24 mouse cellular contexts compared by ENCODE assay signal in genomic region chr15:98747296-98747695, GRCm38 (mm10). TPM values are rescaled to one million over a fixed set of nuclear protein-coding genes. Genes with fewer than 3 reads are reported as not detected.
DNase-seq lines count a peak whose midpoint lies in the region; ATAC-seq and TF ChIP-seq lines count a peak whose summit lies in the region.
"Had no signal": no experiment of that assay in that cellular context is flagged by ENCODE, and none has a peak within 500 bp of the region (broad histone marks: within the 10 kb centered on the region; RNA-seq: fewer than 3 reads in every experiment).

No protein-coding gene starts in this region.

- H3K36me3 ChIP-seq in heart, embryonic 13.5 days, result peaks cover 30% of the 10 kb centered on the region
- peaks cover 9% of the 10 kb centered on the region for H3K36me3 ChIP-seq in myocyte (ENCODE audit: control insufficient read depth, insufficient read depth)

- 0 out of 2 replicates have a peak overlapping the region, but pooled peaks have one; percentile 10 for H3K9ac ChIP-seq in heart, embryonic 13.5 days
- H3K9ac ChIP-seq: forebrain, embryonic 13.5 days; forebrain, postnatal 0 days; heart, embryonic 12.5 days had no signal

- H3K4me3 ChIP-seq in heart, embryonic 13.5 days, result no peak overlapping the region
- no peak overlapping the region for H3K4me3 ChIP-seq in layer of hippocampus, adult 2 months
- H3K4me3 ChIP-seq in myocyte, result no peak overlapping the region
- H3K4me3 ChIP-seq: embryonic facial prominence, embryonic 10.5 days; forebrain, embryonic 13.5 days; gastrocnemius, adult 2 months; heart, embryonic 12.5 days had no signal

- no peaks in the 10 kb centered on the region for H3K9me3 ChIP-seq in heart, embryonic 13.5 days
- H3K9me3 ChIP-seq: embryonic facial prominence, embryonic 10.5 days; forebrain, embryonic 13.5 days; G1E; heart, embryonic 12.5 days had no signal

- no peak for TF ChIP-seq CTCF in layer of hippocampus, adult 2 months (conservative IDR thresholded peaks at IDR 0.05)

- ATAC-seq in heart, embryonic 13.5 days (ENCODE audit: extremely low read depth, insufficient number of reproducible peaks, low FRiP score, low TSS enrichment), result no peak
- no peak for ATAC-seq in frontal cortex, adult (ENCODE audit: low TSS enrichment)
- ATAC-seq: CD4-positive, CD25-positive, alpha-beta regulatory T cell, adult 4 months; forebrain, embryonic 13.5 days; forebrain, postnatal 0 days had no signal

- no peaks in the 10 kb centered on the region for H3K27me3 ChIP-seq in heart, embryonic 13.5 days (replicated peaks)
- no peaks in the 10 kb centered on the region for H3K27me3 ChIP-seq in myocyte (ENCODE audit: control insufficient read depth, insufficient read depth, insufficient read length)
- H3K27me3 ChIP-seq: forebrain, embryonic 13.5 days; heart, embryonic 12.5 days had no signal

- peaks cover 33% of the 10 kb centered on the region for H3K4me1 ChIP-seq in heart, embryonic 13.5 days
- H3K4me1 ChIP-seq: embryonic facial prominence, embryonic 10.5 days; forebrain, embryonic 13.5 days had no signal

- peaks cover 89% of the 10 kb centered on the region for H3K79me2 ChIP-seq in myocyte (ENCODE audit: control insufficient read depth, insufficient read depth)

- no peak for TF ChIP-seq POLR2A in myocyte (IDR thresholded peaks at IDR 0.05; ENCODE audit: insufficient read length, low read depth)

- DNase-seq in heart, postnatal 4 days, result no peak
- DNase-seq in layer of hippocampus, adult 2 months (ENCODE audit: low spot score in 2 of 2), result no peak
- no peak for DNase-seq in layer of hippocampus, postnatal 25 days (ENCODE audit: extremely low spot score in 1 of 2, low spot score in 1 of 2)
- no peak for DNase-seq in spleen, adult 18-20 months
- DNase-seq: adrenal gland, adult 8-10 months; B cell, adult 2 months; cerebellum, adult 2 months; cerebellum, postnatal 10 days; forebrain, postnatal 0 days; gastrocnemius, adult 2 months; gastrocnemius, postnatal 25 days; heart, postnatal 36 days had no signal

- 78% methylated on average over 6 of the region's 6 CpGs for WGBS in heart, embryonic 13.5 days

- H3ac ChIP-seq in myocyte (ENCODE audit: control insufficient read depth, insufficient read length), result no peak overlapping the region

- no peak overlapping the region for H3K4me2 ChIP-seq in heart, embryonic 13.5 days
- H3K4me2 ChIP-seq in myocyte (ENCODE audit: low read depth), result peak overlapping the region; percentile 7
- H3K4me2 ChIP-seq: forebrain, embryonic 13.5 days; heart, embryonic 12.5 days had no signal

- no peak overlapping the region for H3K27ac ChIP-seq in heart, embryonic 13.5 days (replicated peaks)
- H3K27ac ChIP-seq in layer of hippocampus, adult 2 months, result 0 out of 2 replicates have a peak overlapping the region, but pooled peaks have one; percentile 18
- H3K27ac ChIP-seq: embryonic facial prominence, embryonic 10.5 days; forebrain, embryonic 13.5 days; gastrocnemius, adult 2 months had no signal

TF ChIP-seq in myocyte, 11 proteins besides CTCF, POLR2A, EP300 and RAD21:
- no peak for TF ChIP-seq E2F4 (IDR thresholded peaks at IDR 0.05; ENCODE audit: insufficient read depth)
- no peak for TF ChIP-seq POLR2AphosphoS2 (IDR thresholded peaks at IDR 0.05; ENCODE audit: insufficient read length, low read depth)
- TF ChIP-seq TCF3 (IDR thresholded peaks at IDR 0.05; ENCODE audit: insufficient read length, low read depth), result no peak
- no peak for TF ChIP-seq CEBPB (IDR thresholded peaks at IDR 0.05; ENCODE audit: insufficient read depth, poor library complexity, severe bottlenecking)
- TF ChIP-seq MYOD1 (IDR thresholded peaks at IDR 0.05; ENCODE audit: control insufficient read depth in 1 of 3, insufficient read length in 2 of 3, low read depth in 2 of 3), result no peak
- TF ChIP-seq REST (IDR thresholded peaks at IDR 0.05; ENCODE audit: insufficient read depth, insufficient read length), result no peak
- TF ChIP-seq USF1 (IDR thresholded peaks at IDR 0.05; ENCODE audit: low read depth), result no peak
- no peak for TF ChIP-seq MAX (IDR thresholded peaks at IDR 0.05; ENCODE audit: low read depth)
- no peak for TF ChIP-seq TCF12 (IDR thresholded peaks at IDR 0.05; ENCODE audit: insufficient read depth, poor library complexity, severe bottlenecking)
- TF ChIP-seq SRF (IDR thresholded peaks at IDR 0.05; ENCODE audit: control insufficient read depth, insufficient read length, low read depth), result no peak
- TF ChIP-seq MYOG (IDR thresholded peaks at IDR 0.05; ENCODE audit: control insufficient read depth in 1 of 3, insufficient read depth in 1 of 3, insufficient read length in 2 of 3, low read depth in 2 of 3), result no peak
TF ChIP-seq in myocyte: peak in this region for 0.

RNA-seq across cellular contexts. Expression of gene Arf3, which starts 15.7 kb away (rescaled TPM):
- polyA plus RNA-seq in heart, embryonic 13.5 days (2015; fragmentation: Nextera tagmentation; extraction: Ambion mirVana), result 31.2 and 32.5 TPM in 2 replicates
- total RNA-seq in heart, postnatal 4 days (2021), result 10 to 100 TPM; 40.9 to 43.7 TPM
- 100 to 1,000 TPM; 820 to 852 TPM for total RNA-seq in layer of hippocampus, adult 2 months (2021)
- 100 to 1,000 TPM; 759 to 832 TPM for total RNA-seq in layer of hippocampus, postnatal 25 days (2021)
- polyA plus RNA-seq in myocyte (2012; fragmentation: generic; extraction: Trizol), result 72.0 TPM

RNA-seq across cellular contexts. Expression of gene Fkbp11, which starts 19.3 kb away (rescaled TPM):
- 19.8 and 24.5 TPM in 2 replicates for polyA plus RNA-seq in heart, embryonic 13.5 days (2015; fragmentation: Nextera tagmentation; extraction: Ambion mirVana)
- total RNA-seq in heart, postnatal 4 days (2021), result 10 to 100 TPM; 11.0 to 12.8 TPM
- 1 to 10 TPM in 1 of 2 experiments, under 1 TPM in 1; 0.66 to 1.3 TPM for total RNA-seq in layer of hippocampus, adult 2 months (2021)
- 1 to 10 TPM; 1.0 to 1.5 TPM for total RNA-seq in layer of hippocampus, postnatal 25 days (2021)
- polyA plus RNA-seq in myocyte (2012; fragmentation: generic; extraction: Trizol), result 52.9 TPM

RNA-seq across cellular contexts. Expression of gene Wnt10b, which starts 30.7 kb away (rescaled TPM):
- 0.07 TPM in 1 of 2 replicates, not detected in the other for polyA plus RNA-seq in heart, embryonic 13.5 days (2015; fragmentation: Nextera tagmentation; extraction: Ambion mirVana)
- total RNA-seq in heart, postnatal 4 days (2021), result under 1 TPM; 0.36 to 0.50 TPM
- under 1 TPM; 0.15 to 0.38 TPM for total RNA-seq in layer of hippocampus, adult 2 months (2021)
- under 1 TPM; 0.31 to 0.37 TPM for total RNA-seq in layer of hippocampus, postnatal 25 days (2021)
- polyA plus RNA-seq in myocyte (2012; fragmentation: generic; extraction: Trizol), result 3.3 TPM
- polyA plus RNA-seq: CD4-positive, CD25-positive, alpha-beta regulatory T cell, adult 4 months; forebrain, embryonic 13.5 days; forebrain, postnatal 0 days; heart, embryonic 12.5 days had no signal

RNA-seq across cellular contexts. Expression of gene Ccdc65, which starts 39.3 kb away (rescaled TPM):
- polyA plus RNA-seq in heart, embryonic 13.5 days (2015; fragmentation: Nextera tagmentation; extraction: Ambion mirVana), result 0.32 and 0.39 TPM in 2 replicates
- under 1 TPM; 0.38 to 0.55 TPM for total RNA-seq in heart, postnatal 4 days (2021)
- total RNA-seq in layer of hippocampus, adult 2 months (2021), result 1 to 10 TPM; 6.7 to 9.5 TPM
- total RNA-seq in layer of hippocampus, postnatal 25 days (2021), result 10 to 100 TPM in 1 of 2 experiments, 1 to 10 TPM in 1; 9.0 to 11.1 TPM
- 2.4 TPM for polyA plus RNA-seq in myocyte (2012; fragmentation: generic; extraction: Trizol)
- total RNA-seq: gastrocnemius, adult 2 months; gastrocnemius, postnatal 25 days; granulocyte monocyte progenitor cell, adult 5-6 weeks had no signal
- polyA plus RNA-seq: CD4-positive, CD25-positive, alpha-beta regulatory T cell, adult 4 months; G1E had no signal

RNA-seq across cellular contexts. Expression of gene Wnt1, which starts 42.4 kb away (rescaled TPM):
- polyA plus RNA-seq in heart, embryonic 13.5 days (2015; fragmentation: Nextera tagmentation; extraction: Ambion mirVana), result not detected in 2 replicates
- total RNA-seq in heart, postnatal 4 days (2021), result not detected
- total RNA-seq in layer of hippocampus, adult 2 months (2021), result not detected
- total RNA-seq in layer of hippocampus, postnatal 25 days (2021), result not detected
- polyA plus RNA-seq in myocyte (2012; fragmentation: generic; extraction: Trizol), result 0.06 TPM
- total RNA-seq: adrenal gland, adult 8-10 months; adrenal gland, postnatal 36 days; forebrain, postnatal 0 days; G1E; gastrocnemius, postnatal 25 days; granulocyte monocyte progenitor cell, adult 5-6 weeks; heart, adult 8-10 months; heart, postnatal 36 days had no signal
- polyA plus RNA-seq: CD4-positive, CD25-positive, alpha-beta regulatory T cell, adult 4 months; cerebellum, adult 2 months; forebrain, embryonic 13.5 days; G1E; heart, embryonic 12.5 days; heart, postnatal 0 days had no signal

Comparison
In these comparisons a context has a peak if more than half of its experiments do, and no peak if none do; other contexts are left out.
1. RNA of gene Arf3, which starts 15.7 kb away (total RNA-seq): 820 to 852 TPM in layer of hippocampus, adult 2 months and 759 to 832 TPM in layer of hippocampus, postnatal 25 days; 40.9 to 43.7 TPM in heart, postnatal 4 days; every median in the first group is over 10 times any median in the second.
2. RNA of gene Fkbp11, which starts 19.3 kb away (total RNA-seq): 11.0 to 12.8 TPM in heart, postnatal 4 days; 1.0 to 1.5 TPM in layer of hippocampus, postnatal 25 days and 0.66 to 1.3 TPM in layer of hippocampus, adult 2 months; every median in the first group is over 4 times any median in the second.